Mouse (Mus musculus) midbrain, postnatal 0 days (tissue): ENCODE results near the gene Tnfrsf19. TPM values are rescaled to one million over a fixed set of nuclear protein-coding genes. Genes with fewer than 3 reads are reported as not detected.

Experiments used
- ATAC-seq: fragments of 200-750 bp; cut with Nextera tagmentation; 2 replicates; pipeline ENCODE4 v1.8.0; 2017; ENCODE audit warnings: moderate number of reproducible peaks, mild to moderate bottlenecking, moderate TSS enrichment, moderate library complexity; ENCODE audit not compliant: low FRiP score
- DNase-seq: peaks from one replicate; pipeline ENCODE4 v3.0.0-alpha.2; 2015; ENCODE audit warnings: low spot score
- H3K27ac ChIP-seq: fragments of 300-500 bp; sonication (generic); 2 replicates; pipeline ENCODE4 v1.5.1; 2014; ENCODE audit warnings: low read depth, mild to moderate bottlenecking, low read length, mixed read lengths
- H3K27me3 ChIP-seq: fragments of 300-500 bp; sonication (generic); 2 replicates; pipeline ENCODE4 v1.6.1; 2014; ENCODE audit warnings: low read length, control low read depth, mixed read lengths; ENCODE audit not compliant: insufficient read depth
- H3K36me3 ChIP-seq: fragments of 300-500 bp; sonication (generic); 2 replicates; pipeline ENCODE4 v1.6.1; 2014; ENCODE audit warnings: low read length, control low read depth, mixed read lengths; ENCODE audit not compliant: insufficient read depth
- H3K4me1 ChIP-seq: fragments of 300-500 bp; sonication (generic); 2 replicates; pipeline ENCODE4 v1.6.1; 2014; ENCODE audit warnings: mild to moderate bottlenecking, control low read depth, antibody characterized with exemption, low read length, mixed read lengths; ENCODE audit not compliant: insufficient read depth
- H3K4me2 ChIP-seq: fragments of 300-500 bp; sonication (generic); 2 replicates; pipeline ENCODE4 v1.6.1; 2014; ENCODE audit warnings: low read depth, mild to moderate bottlenecking, low read length, mixed read lengths; ENCODE audit not compliant: poor library complexity, severe bottlenecking
- H3K4me3 ChIP-seq: fragments of 300-500 bp; sonication (generic); 2 replicates; pipeline ENCODE4 v1.5.1; 2014; ENCODE audit warnings: low read depth, mild to moderate bottlenecking, low read length, moderate library complexity
- H3K9ac ChIP-seq: fragments of 300-500 bp; sonication (generic); replicated peaks from 2 replicates; pipeline ENCODE4 v1.6.1; 2014; ENCODE audit warnings: mild to moderate bottlenecking, low read length, moderate library complexity, mixed read lengths; ENCODE audit not compliant: poor library complexity, severe bottlenecking
- H3K9me3 ChIP-seq: fragments of 300-500 bp; sonication (generic); 2 replicates; pipeline ENCODE4 v1.6.1; 2016; ENCODE audit warnings: low read length, control low read depth
- CTCF ChIP-seq: IDR thresholded peaks from 2 replicates; pipeline ENCODE4 v1.5.1; 2016; ENCODE audit warnings: antibody characterized with exemption, mild to moderate bottlenecking
- whole genome bisulfite sequencing: fragments of 180-500 bp; shearing (Covaris S2); extraction: QIAGEN DNeasy Blood & Tissue Kit; methylation state at CpG from one replicate; pipeline ENCODE4 v1.1.7; 2014; 5-methylcytosine and 5-hydroxymethylcytosine counted together
- polyA plus RNA-seq: library from polyadenylated mRNA; unstranded; fragments of >200 nt; fragmentation: Nextera tagmentation; extraction: Ambion mirVana; gene quantifications from 2 replicates; pipeline ENCODE4 v1.2.1, GENCODE M21; 2015
- total RNA-seq: library from RNA; depleted of rRNA; stranded (reverse); fragments of >200 nt; gene quantifications from 2 replicates; pipeline ENCODE4 v1.2.3, GENCODE M21; 2014; rRNA removed

Tnfrsf19 gene
- total and polyA plus RNA-seq, 2 experiments from 2014 or later, result 29.5 to 42.9 TPM

DNA sequence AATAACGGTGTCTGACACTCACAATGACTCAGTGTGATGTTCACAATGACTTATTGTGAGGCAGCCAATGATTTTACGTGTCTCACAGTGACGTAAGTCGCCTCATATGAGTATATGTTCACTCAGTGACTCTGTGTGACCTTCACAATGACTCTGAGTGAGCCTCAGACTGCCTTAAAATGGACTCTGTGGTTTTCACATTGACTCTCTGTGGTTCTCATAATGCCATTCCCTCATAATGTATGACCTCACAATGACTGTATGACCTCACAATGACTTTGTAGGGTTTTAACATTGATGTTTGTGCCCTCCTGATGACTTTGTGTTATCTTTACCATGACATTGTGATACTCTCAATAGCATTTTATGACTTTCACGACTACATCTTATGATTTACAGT, 110.6 kb downstream of the Tnfrsf19 start:
- H3K9ac ChIP-seq, result no peak overlapping the region
- TF ChIP-seq CTCF, result no peak
- no peak overlapping the region for H3K4me2 ChIP-seq
- DNase-seq (no peak), ATAC-seq (no peak)
- 85% methylated on average over 5 of the region's 5 CpGs for WGBS
- no peak overlapping the region for H3K4me3 ChIP-seq
- H3K9me3 ChIP-seq, result no peaks in the 10 kb centered on the region
- H3K36me3 ChIP-seq, result no peaks in the 10 kb centered on the region
- H3K27me3 ChIP-seq, result no peaks in the 10 kb centered on the region
- no peak overlapping the region for H3K27ac ChIP-seq
- H3K4me1 ChIP-seq, result no peaks in the 10 kb centered on the region

DNA sequence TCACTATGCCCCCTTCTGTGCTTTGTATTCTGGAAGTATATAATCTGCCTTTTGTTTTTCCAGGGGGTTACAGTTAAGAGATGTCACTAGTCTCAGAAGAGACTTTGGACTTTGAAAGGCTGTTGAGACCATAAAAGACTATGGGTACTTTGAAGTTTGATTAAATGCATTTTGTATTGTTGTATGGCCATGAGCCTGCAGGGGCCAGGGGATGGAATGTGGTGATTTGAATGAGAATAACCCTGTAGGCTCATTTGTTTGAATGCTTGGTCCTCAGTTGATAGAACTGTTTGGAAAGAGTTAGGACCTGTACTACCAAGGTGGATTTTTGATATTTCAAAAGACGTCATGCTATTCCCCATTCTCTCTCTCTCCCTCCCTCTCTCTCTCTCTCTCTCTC, 120.3 kb downstream of the Tnfrsf19 start:
- no peak overlapping the region for H3K27ac ChIP-seq
- WGBS, result 29% methylated on average over 1 of the region's 1 CpGs
- H3K4me3 ChIP-seq, result no peak overlapping the region
- H3K4me2 ChIP-seq, result no peak overlapping the region
- no peak for ATAC-seq
- no peaks in the 10 kb centered on the region for H3K27me3 ChIP-seq
- H3K4me1 ChIP-seq, result no peaks in the 10 kb centered on the region
- no peak for DNase-seq
- TF ChIP-seq CTCF, result no peak
- H3K9ac ChIP-seq, result no peak overlapping the region
- H3K9me3 ChIP-seq, result no peaks in the 10 kb centered on the region
- H3K36me3 ChIP-seq, result no peaks in the 10 kb centered on the region

DNA sequence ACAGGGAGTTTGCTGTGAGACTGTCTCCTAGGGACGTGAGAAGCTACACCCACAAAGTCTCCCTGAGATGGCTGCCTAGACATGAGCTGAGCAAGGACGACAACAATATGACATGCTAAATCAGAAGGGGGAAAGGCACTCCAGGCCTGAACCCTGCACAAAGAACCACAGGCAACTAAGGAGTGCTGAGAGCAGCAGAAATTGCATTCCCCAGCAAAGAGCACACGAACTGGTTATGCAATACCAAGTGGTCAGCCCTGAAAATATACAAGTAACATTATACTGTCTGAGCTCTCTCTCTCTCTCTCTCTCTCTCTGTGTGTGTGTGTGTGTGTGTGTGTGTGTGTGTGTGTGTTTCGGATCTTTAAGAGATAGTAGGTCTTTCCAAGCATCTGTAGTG, 129.6 kb downstream of the Tnfrsf19 start:
- H3K27me3 ChIP-seq, result no peaks in the 10 kb centered on the region
- WGBS, result 47% methylated on average over 4 of the region's 4 CpGs
- no peak overlapping the region for H3K4me3 ChIP-seq
- H3K4me2 ChIP-seq, result no peak overlapping the region
- no peaks in the 10 kb centered on the region for H3K36me3 ChIP-seq
- no peak for TF ChIP-seq CTCF
- no peak overlapping the region for H3K9ac ChIP-seq
- H3K4me1 ChIP-seq, result no peaks in the 10 kb centered on the region
- no peak overlapping the region for H3K27ac ChIP-seq
- ATAC-seq (no peak), DNase-seq (no peak)
- no peaks in the 10 kb centered on the region for H3K9me3 ChIP-seq

Other genes starting within 250 kb of the Tnfrsf19 start
- gene Sacs, start 92.0 kb upstream of the Tnfrsf19 start, total RNA-seq, result 42.0 and 50.8 TPM in 2 replicates
- 4.7 and 5.8 TPM in 2 replicates for gene Sacs, start 92.0 kb upstream of the Tnfrsf19 start, polyA plus RNA-seq
- 0.11 TPM in 1 of 2 replicates, not detected in the other for gene Sgcg, start 212.0 kb upstream of the Tnfrsf19 start, total RNA-seq
- gene Sgcg, start 212.0 kb upstream of the Tnfrsf19 start, polyA plus RNA-seq, result 0.18 and 0.36 TPM in 2 replicates